Mouse (Mus musculus): ENCODE results near the gene E4f1. TPM values are rescaled to one million over a fixed set of nuclear protein-coding genes. Genes with fewer than 3 reads are reported as not detected.

The E4f1 gene
- 77.3 and 79.2 TPM in 2 replicates for polyA plus RNA-seq (2012; rRNA removed)

GRCm38 (mm10) chr17:24469910-24470602, at the start of gene E4f1, which contains the start of gene Pgp:
TSS of gene E4f1 (minus strand) at chr17:24470313.
TSS of gene Pgp (plus strand) at chr17:24470392.
- Histone ChIP-seq H3K4me3 (ENCODE audit: insufficient read depth, low read length) (peak within 1 kb of the TSS; percentile 56), H3K27ac (ENCODE audit: insufficient read depth, low read length) (peak within 1 kb of the TSS; percentile 95), H3K4me1 (ENCODE audit: control insufficient read depth, insufficient read depth, low read length) (peaks cover 9% of the 10 kb centered on the region)
- TF ChIP-seq POLR2A (IDR thresholded peaks at IDR 0.05; ENCODE audit: extremely low read depth, insufficient read depth, low read length) (peak; percentile 62; the same call in 1 of the 2 replicates), CTCF (IDR thresholded peaks at IDR 0.05; ENCODE audit: extremely low read depth, insufficient read depth, low read length) (no peak)

GRCm38 (mm10) chr17:24514270-24515257, 44.5 kb upstream of the E4f1 start:
- TF ChIP-seq POLR2A (IDR thresholded peaks at IDR 0.05; ENCODE audit: extremely low read depth, insufficient read depth, low read length) = no peak
- no peak for TF ChIP-seq CTCF (IDR thresholded peaks at IDR 0.05; ENCODE audit: extremely low read depth, insufficient read depth, low read length)
- 0 out of 2 replicates have a peak, but pooled peaks cover 2% of the 10 kb centered on the region for H3K4me1 ChIP-seq (ENCODE audit: control insufficient read depth, insufficient read depth, low read length)
- no peak overlapping the region for H3K4me3 ChIP-seq (ENCODE audit: insufficient read depth, low read length)
- no peak overlapping the region for H3K27ac ChIP-seq (ENCODE audit: insufficient read depth, low read length)

GRCm38 (mm10) chr17:24513609-24514008, 43.5 kb upstream of the E4f1 start:
- H3K4me1 ChIP-seq (ENCODE audit: control insufficient read depth, insufficient read depth, low read length) = 0 out of 2 replicates have a peak, but pooled peaks cover 2% of the 10 kb centered on the region
- no peak overlapping the region for H3K27ac ChIP-seq (ENCODE audit: insufficient read depth, low read length)
- TF ChIP-seq POLR2A (IDR thresholded peaks at IDR 0.05; ENCODE audit: extremely low read depth, insufficient read depth, low read length) (no peak), CTCF (IDR thresholded peaks at IDR 0.05; ENCODE audit: extremely low read depth, insufficient read depth, low read length) (peak; percentile 86)
- no peak overlapping the region for H3K4me3 ChIP-seq (ENCODE audit: insufficient read depth, low read length)

- H3K4me3 ChIP-seq (ENCODE audit: insufficient read depth, low read length) = no peak overlapping the region
- TF ChIP-seq POLR2A (IDR thresholded peaks at IDR 0.05; ENCODE audit: extremely low read depth, insufficient read depth, low read length) (no peak), CTCF (IDR thresholded peaks at IDR 0.05; ENCODE audit: extremely low read depth, insufficient read depth, low read length) (no peak)
- H3K27ac ChIP-seq (ENCODE audit: insufficient read depth, low read length) = 0 out of 2 replicates have a peak overlapping the region, but pooled peaks have one; percentile 14
- H3K4me1 ChIP-seq (ENCODE audit: control insufficient read depth, insufficient read depth, low read length) = peaks cover 3% of the 10 kb centered on the region; the same call in 1 of the 2 replicates
Observed at GRCm38 (mm10) chr17:24507806-24508460, 37.8 kb upstream of the E4f1 start.

- Histone ChIP-seq H3K4me3 (ENCODE audit: insufficient read depth, low read length) (no peak overlapping the region), H3K4me1 (ENCODE audit: control insufficient read depth, insufficient read depth, low read length) (peaks cover 3% of the 10 kb centered on the region; the same call in 1 of the 2 replicates), H3K27ac (ENCODE audit: insufficient read depth, low read length) (peak overlapping the region; percentile 17; the same call in 1 of the 2 replicates)
- TF ChIP-seq CTCF (IDR thresholded peaks at IDR 0.05; ENCODE audit: extremely low read depth, insufficient read depth, low read length) (no peak), POLR2A (IDR thresholded peaks at IDR 0.05; ENCODE audit: extremely low read depth, insufficient read depth, low read length) (no peak)
Observed at GRCm38 (mm10) chr17:24507129-24507664, 37.1 kb upstream of the E4f1 start.

GRCm38 (mm10) chr17:24506332-24507070, 36.4 kb upstream of the E4f1 start:
- Histone ChIP-seq H3K4me1 (ENCODE audit: control insufficient read depth, insufficient read depth, low read length) (peaks cover 3% of the 10 kb centered on the region; the same call in 1 of the 2 replicates), H3K27ac (ENCODE audit: insufficient read depth, low read length) (peak overlapping the region; percentile 17), H3K4me3 (ENCODE audit: insufficient read depth, low read length) (no peak overlapping the region)
- peak; percentile 18; the same call in 1 of the 2 replicates for TF ChIP-seq CTCF (IDR thresholded peaks at IDR 0.05; ENCODE audit: extremely low read depth, insufficient read depth, low read length)
- TF ChIP-seq POLR2A (IDR thresholded peaks at IDR 0.05; ENCODE audit: extremely low read depth, insufficient read depth, low read length) = peak; percentile 10; the same call in 1 of the 2 replicates

- Histone ChIP-seq H3K27ac (ENCODE audit: insufficient read depth, low read length) (peak overlapping the region; percentile 30), H3K4me1 (ENCODE audit: control insufficient read depth, insufficient read depth, low read length) (peaks cover 3% of the 10 kb centered on the region; the same call in 1 of the 2 replicates), H3K4me3 (ENCODE audit: insufficient read depth, low read length) (no peak overlapping the region)
- TF ChIP-seq CTCF (IDR thresholded peaks at IDR 0.05; ENCODE audit: extremely low read depth, insufficient read depth, low read length) = no peak
- no peak for TF ChIP-seq POLR2A (IDR thresholded peaks at IDR 0.05; ENCODE audit: extremely low read depth, insufficient read depth, low read length)
Observed at GRCm38 (mm10) chr17:24505286-24505955, 35.3 kb upstream of the E4f1 start.

GRCm38 (mm10) chr17:24504085-24504484, 34.0 kb upstream of the E4f1 start:
- no peak for TF ChIP-seq CTCF (IDR thresholded peaks at IDR 0.05; ENCODE audit: extremely low read depth, insufficient read depth, low read length)
- TF ChIP-seq POLR2A (IDR thresholded peaks at IDR 0.05; ENCODE audit: extremely low read depth, insufficient read depth, low read length) = no peak

More at GRCm38 (mm10) chr17:24504085-24504484, 34.0 kb upstream of the E4f1 start:
- H3K27ac ChIP-seq (ENCODE audit: insufficient read depth, low read length) = no peak overlapping the region
- peaks cover 3% of the 10 kb centered on the region; the same call in 1 of the 2 replicates for H3K4me1 ChIP-seq (ENCODE audit: control insufficient read depth, insufficient read depth, low read length)
- no peak overlapping the region for H3K4me3 ChIP-seq (ENCODE audit: insufficient read depth, low read length)

All from cortical plate, adult 2 months (tissue).